Mouse (Mus musculus) intestine, embryonic 16.5 days (tissue): ENCODE results near the gene Cdc34b. TPM values are rescaled to one million over a fixed set of nuclear protein-coding genes. Genes with fewer than 3 reads are reported as not detected.

Experiments
- polyA plus RNA-seq: library from polyadenylated mRNA; unstranded; fragments of >200 nt; fragmentation: Nextera tagmentation; extraction: Ambion mirVana; gene quantifications from 2 replicates; pipeline ENCODE4 v1.2.1, GENCODE M21; 2015

The Cdc34b gene
- polyA plus RNA-seq, 1 experiment from 2014 or later: not detected

Other genes with a start within 250 kb of the Cdc34b start
- gene Epn3, start 241.8 kb upstream of the Cdc34b start, polyA plus RNA-seq: 1.5 and 1.7 TPM in 2 replicates
- gene Mycbpap, start 220.0 kb upstream of the Cdc34b start, polyA plus RNA-seq: 3.0 and 3.2 TPM in 2 replicates
- 2.4 and 3.6 TPM in 2 replicates for gene Rsad1, start 192.5 kb upstream of the Cdc34b start, polyA plus RNA-seq
- gene Chad, start 176.7 kb upstream of the Cdc34b start, polyA plus RNA-seq: 1.2 and 1.6 TPM in 2 replicates
- gene Acsf2, start 139.9 kb upstream of the Cdc34b start, polyA plus RNA-seq: 3.0 and 3.3 TPM in 2 replicates
- 254 and 256 TPM in 2 replicates for gene Lrrc59, start 112.0 kb upstream of the Cdc34b start, polyA plus RNA-seq
- 141 and 151 TPM in 2 replicates for gene Mrpl27, start 88.0 kb upstream of the Cdc34b start, polyA plus RNA-seq
- gene Eme1, start 87.8 kb upstream of the Cdc34b start, polyA plus RNA-seq: 14.4 and 16.0 TPM in 2 replicates
- 11.3 and 11.6 TPM in 2 replicates for gene Xylt2, start 64.3 kb upstream of the Cdc34b start, polyA plus RNA-seq
- 0.42 and 0.50 TPM in 2 replicates for gene Gm11541, start 37.3 kb upstream of the Cdc34b start, polyA plus RNA-seq
- gene Tmem92, start 40.9 kb downstream of the Cdc34b start, polyA plus RNA-seq: 0.11 TPM in 1 of 2 replicates, not detected in the other
- gene Col1a1, start 194.4 kb downstream of the Cdc34b start, polyA plus RNA-seq: 890 and 1,013 TPM in 2 replicates
- not detected in 2 replicates for gene Hils1, start 225.8 kb downstream of the Cdc34b start, polyA plus RNA-seq
- 0.26 and 0.36 TPM in 2 replicates for gene Sgca, start 234.5 kb downstream of the Cdc34b start, polyA plus RNA-seq
- gene Ppp1r9b, start 249.3 kb downstream of the Cdc34b start, polyA plus RNA-seq: 5.2 and 5.6 TPM in 2 replicates